Mouse (Mus musculus) CH12.LX (cell line): ENCODE measurements at regions not wholly inside any gene's neighbourhood (a gene's known extent, or its start where the extent isn't known, plus 50 kb on each side); places are given as distances from the start of the nearest gene placed in this dataset.

ENCODE experiments used
- DNase-seq: peaks from one replicate; pipeline ENCODE4 v3.0.0-alpha.2; 2013; ENCODE audit errors: extremely low read depth
- H3K27ac ChIP-seq: 2 replicates; pipeline ENCODE4 v1.5.1; 2012; ENCODE audit warnings: low read depth, mild to moderate bottlenecking, control low read depth, moderate library complexity; ENCODE audit not compliant: insufficient read depth
- H3K27me3 ChIP-seq: replicated peaks from 2 replicates; pipeline ENCODE3; 2012; ENCODE audit warnings: inconsistent platforms
- H3K36me3 ChIP-seq, 2 experiments: replicated peaks in 1 of 2; 2 replicates each; pipeline versions ENCODE3 to v1.6.1; 2012; ENCODE audit warnings: inconsistent platforms in 1 of 2, low read length in 1 of 2, mild to moderate bottlenecking in 1 of 2, mixed read lengths in 1 of 2, moderate library complexity in 1 of 2; ENCODE audit not compliant: control insufficient read depth in 1 of 2, insufficient read depth in 1 of 2
- H3K4me1 ChIP-seq, 2 experiments: 2 replicates each; pipeline ENCODE4 v1.6.1; 2012; ENCODE audit warnings: inconsistent platforms in 1 of 2, moderate library complexity in 1 of 2; ENCODE audit not compliant: insufficient read depth in 2 of 2, control insufficient read depth in 1 of 2
- H3K4me2 ChIP-seq: 2 replicates; pipeline ENCODE4 v1.6.1; 2012; ENCODE audit warnings: low read depth, mild to moderate bottlenecking, control low read depth; ENCODE audit not compliant: poor library complexity, insufficient read depth, severe bottlenecking
- H3K4me3 ChIP-seq, 3 experiments: fragments of 150-350 bp in 1 of 3; sonication (generic) in 1 of 3; replicated peaks in 1 of 3; 2 replicates each; pipeline versions ENCODE3 to v1.5.1; 2011 to 2012; ENCODE audit warnings: low read depth in 2 of 3, low read length in 2 of 3, mild to moderate bottlenecking in 2 of 3, moderate library complexity in 2 of 3, control low read depth in 1 of 3, improper control_type of control experiment in 1 of 3, inconsistent platforms in 1 of 3, mixed read lengths in 1 of 3; ENCODE audit not compliant: poor library complexity in 1 of 3
- H3K79me2 ChIP-seq: replicated peaks from 2 replicates; pipeline ENCODE4 v1.6.1; 2012; ENCODE audit warnings: mild to moderate bottlenecking, moderate library complexity; ENCODE audit not compliant: control insufficient read depth, poor library complexity, insufficient read depth, severe bottlenecking; ENCODE audit errors: extremely low read depth
- H3K9ac ChIP-seq: 2 replicates; pipeline ENCODE4 v1.6.1; 2012; ENCODE audit warnings: low read depth, mild to moderate bottlenecking, control low read depth, moderate library complexity; ENCODE audit not compliant: insufficient read depth
- H3K9me3 ChIP-seq: replicated peaks from 2 replicates; pipeline ENCODE3; 2012; ENCODE audit warnings: low read length, inconsistent platforms, mixed read lengths
- BHLHE40 ChIP-seq: IDR thresholded peaks from 2 replicates; pipeline ENCODE4 v1.6.1; 2011; ENCODE audit warnings: mild to moderate bottlenecking, low read depth, low read length, improper control_type of control experiment
- CHD2 ChIP-seq: IDR thresholded peaks from 2 replicates; pipeline ENCODE4 v1.6.1; 2011; ENCODE audit warnings: low read length, improper control_type of control experiment
- ELF1 ChIP-seq: IDR thresholded peaks from 2 replicates; pipeline ENCODE4 v1.6.1; 2014; ENCODE audit warnings: low read depth, mild to moderate bottlenecking, inconsistent platforms, low read length, improper control_type of control experiment
- ETS1 ChIP-seq: conservative IDR thresholded peaks from 2 replicates; pipeline ENCODE4 v1.6.1; 2012; ENCODE audit warnings: low read depth, mild to moderate bottlenecking, inconsistent platforms, low read length, improper control_type of control experiment, moderate library complexity
- GABPA ChIP-seq: IDR thresholded peaks from 2 replicates; pipeline ENCODE4 v1.6.1; 2012; ENCODE audit warnings: low read depth, low read length, improper control_type of control experiment, inconsistent platforms; ENCODE audit not compliant: insufficient replicate concordance
- HCFC1 ChIP-seq: IDR thresholded peaks from 2 replicates; pipeline ENCODE4 v1.6.1; 2012; ENCODE audit warnings: low read depth, mild to moderate bottlenecking, inconsistent platforms, low read length, improper control_type of control experiment
- IRF4 ChIP-seq: IDR thresholded peaks from 2 replicates; pipeline ENCODE4 v1.6.1; 2014; ENCODE audit warnings: low read depth, mild to moderate bottlenecking, inconsistent platforms, low read length, improper control_type of control experiment
- JUN ChIP-seq: IDR thresholded peaks from 2 replicates; pipeline ENCODE4 v1.6.1; 2011; ENCODE audit warnings: low read depth, mild to moderate bottlenecking, low read length, improper control_type of control experiment, moderate library complexity; ENCODE audit not compliant: insufficient read depth
- KAT2A ChIP-seq: IDR thresholded peaks from 2 replicates; pipeline ENCODE4 v1.6.1; 2012; ENCODE audit warnings: low read length, improper control_type of control experiment, inconsistent platforms; ENCODE audit not compliant: insufficient replicate concordance
- MAFK ChIP-seq: IDR thresholded peaks from 2 replicates; pipeline ENCODE4 v1.6.1; 2011; ENCODE audit warnings: low read length, improper control_type of control experiment; ENCODE audit not compliant: insufficient replicate concordance
- MEF2A ChIP-seq: IDR thresholded peaks from 2 replicates; pipeline ENCODE4 v1.6.1; 2014; ENCODE audit warnings: low read depth, mild to moderate bottlenecking, inconsistent platforms, low read length, improper control_type of control experiment, borderline replicate concordance
- MXI1 ChIP-seq: IDR thresholded peaks from 2 replicates; pipeline ENCODE4 v1.6.1; 2011; ENCODE audit warnings: mild to moderate bottlenecking, low read depth, low read length, improper control_type of control experiment
- NELFE ChIP-seq: IDR thresholded peaks from 2 replicates; pipeline ENCODE4 v1.6.1; 2011; ENCODE audit warnings: low read depth, low read length, improper control_type of control experiment
- POLR2A ChIP-seq: IDR thresholded peaks from 2 replicates; pipeline ENCODE4 v1.6.1; 2011; ENCODE audit warnings: low read depth, mild to moderate bottlenecking, improper control_type of control experiment, low read length
- POLR2AphosphoS2 ChIP-seq: IDR thresholded peaks from 2 replicates; pipeline ENCODE4 v1.6.1; 2011; ENCODE audit warnings: low read depth, low read length, improper control_type of control experiment
- RAD21 ChIP-seq: IDR thresholded peaks from 2 replicates; pipeline ENCODE4 v1.6.1; 2011; ENCODE audit warnings: low read depth, mild to moderate bottlenecking, low read length, improper control_type of control experiment, moderate library complexity
- RCOR1 ChIP-seq: conservative IDR thresholded peaks from 2 replicates; pipeline ENCODE4 v1.6.1; 2012; ENCODE audit warnings: low read depth, mild to moderate bottlenecking, inconsistent platforms, low read length, improper control_type of control experiment
- UBTF ChIP-seq: IDR thresholded peaks from 2 replicates; pipeline ENCODE4 v1.6.1; 2012; ENCODE audit warnings: low read depth, mild to moderate bottlenecking, inconsistent platforms, low read length, improper control_type of control experiment, moderate library complexity
- USF1 ChIP-seq: IDR thresholded peaks from 2 replicates; pipeline ENCODE4 v1.6.1; 2014; ENCODE audit warnings: low read depth, mild to moderate bottlenecking, inconsistent platforms, low read length, improper control_type of control experiment
- ZMIZ1 ChIP-seq: IDR thresholded peaks from 2 replicates; pipeline ENCODE4 v1.6.1; 2012; ENCODE audit warnings: low read depth, mild to moderate bottlenecking, inconsistent platforms, low read length, improper control_type of control experiment
- ZNF384 ChIP-seq: IDR thresholded peaks from 2 replicates; pipeline ENCODE4 v1.6.1; 2012; ENCODE audit warnings: low read depth, low read length, improper control_type of control experiment, inconsistent platforms
- dilution Hi-C: fragments of 300-500 bp; cut with MboI; formaldehyde crosslinking; loops from 2 replicates; pipeline ENCODE4 v1.14.3; 2020; ENCODE audit warnings: low sequenced_read_pairs; ENCODE audit not compliant: extremely low pct_unique_long_range_greater_than_20kb, extremely low pct_ligation_motif_present
- in situ Hi-C: fragments of 300-500 bp; cut with MboI; formaldehyde crosslinking; loops from 3 replicates; pipeline ENCODE4 v1.14.3; 2019; ENCODE audit warnings: low sequenced_read_pairs, low pct_ligation_motif_present, low pct_unique_long_range_greater_than_20kb, mixed read lengths

- Histone ChIP-seq H3K27ac (no peak overlapping the region), H3K9ac (no peak overlapping the region), H3K79me2 (no peaks in the 10 kb centered on the region), H3K36me3 (no peaks in the 10 kb centered on the region), H3K4me3 (no peak overlapping the region), H3K4me2 (no peak overlapping the region; the same call in 1 of the 2 replicates), H3K27me3 (peaks cover 72% of the 10 kb centered on the region), H3K4me1 (peaks cover 2 to 3% of the 10 kb centered on the region in 2 experiments; a peak in 3 of 4 replicates), H3K9me3 (peaks cover 3% of the 10 kb centered on the region)
- TF ChIP-seq POLR2A: peak; percentile 33; the same call in 1 of the 2 replicates
- no peak for TF ChIP-seq ZMIZ1
- 0 out of 2 replicates have a peak, but pooled peaks have one; percentile 24 for TF ChIP-seq NELFE
- no peak for TF ChIP-seq MEF2A
- TF ChIP-seq GABPA: no peak
- in situ Hi-C loops: no loop called here
- DNase-seq: peak; percentile 16
- dilution Hi-C loops: no loop called here
Observed at GRCm38 (mm10) chr4:148744053-148744452, 60.2 kb upstream of the Casz1 start.

- Histone ChIP-seq H3K9me3 (peaks cover 3% of the 10 kb centered on the region), H3K4me1 (peaks cover 2 to 3% of the 10 kb centered on the region in 2 experiments; a peak in 3 of 4 replicates), H3K36me3 (no peaks in the 10 kb centered on the region), H3K79me2 (no peaks in the 10 kb centered on the region), H3K4me3 (no peak overlapping the region), H3K9ac (no peak overlapping the region), H3K27me3 (peaks cover 72% of the 10 kb centered on the region), H3K4me2 (no peak overlapping the region), H3K27ac (no peak overlapping the region)
- TF ChIP-seq POLR2AphosphoS2: no peak
- TF ChIP-seq JUN: no peak
- DNase-seq: no peak
- in situ Hi-C loops: no loop called here
- dilution Hi-C loops: no loop called here
Observed at GRCm38 (mm10) chr4:148746460-148747314, 57.5 kb upstream of the Casz1 start.

- in situ Hi-C loops: no loop called here
- Histone ChIP-seq H3K9me3 (no peaks in the 10 kb centered on the region), H3K36me3 (no peaks in the 10 kb centered on the region), H3K4me3 (no peak overlapping the region), H3K4me2 (no peak overlapping the region), H3K9ac (no peak overlapping the region), H3K27me3 (peaks cover 70% of the 10 kb centered on the region), H3K79me2 (no peaks in the 10 kb centered on the region), H3K4me1 (peaks cover 2 to 3% of the 10 kb centered on the region in 2 experiments; a peak in 3 of 4 replicates), H3K27ac (no peak overlapping the region)
- DNase-seq: no peak
- dilution Hi-C loops: no loop called here
- no peak for TF ChIP-seq CHD2
- no peak for TF ChIP-seq POLR2A
- no peak for TF ChIP-seq HCFC1
- no peak for TF ChIP-seq IRF4
- TF ChIP-seq RCOR1: no peak
- TF ChIP-seq ELF1: no peak
- no peak for TF ChIP-seq ETS1
- no peak for TF ChIP-seq USF1
- no peak for TF ChIP-seq RAD21
- no peak for TF ChIP-seq MXI1
- no peak for TF ChIP-seq MAFK
- TF ChIP-seq KAT2A: no peak
- TF ChIP-seq UBTF: no peak
- no peak for TF ChIP-seq NELFE
- no peak for TF ChIP-seq ZNF384
- TF ChIP-seq BHLHE40: no peak
- TF ChIP-seq GABPA: no peak
Observed at GRCm38 (mm10) chr4:148747315-148747644, 56.9 kb upstream of the Casz1 start.
